Mouse (Mus musculus) liver, embryonic 14.5 days (tissue): ENCODE measurements around the gene Rps29. TPM values are rescaled to one million over a fixed set of nuclear protein-coding genes. Genes with fewer than 3 reads are reported as not detected.

Experiments used
- ATAC-seq: fragments of 200-750 bp; cut with Nextera tagmentation; 2 replicates; pipeline ENCODE4 v1.8.0; 2017; ENCODE audit warnings: moderate number of reproducible peaks, mild to moderate bottlenecking, moderate library complexity; ENCODE audit not compliant: insufficient read depth
- DNase-seq, 3 experiments: peaks; one replicate each; pipeline ENCODE4 v3.0.0-alpha.2; 2012 to 2013; ENCODE audit warnings: low read depth in 3 of 3, low spot score in 3 of 3
- H3K27ac ChIP-seq: fragments of 300-500 bp; sonication (generic); 2 replicates; pipeline ENCODE4 v1.5.1; 2014; ENCODE audit warnings: moderate library complexity, mild to moderate bottlenecking, control low read depth, inconsistent platforms
- H3K27me3 ChIP-seq: fragments of 300-500 bp; sonication (generic); 2 replicates; pipeline ENCODE4 v1.6.1; 2014; ENCODE audit warnings: mild to moderate bottlenecking, low read length, moderate library complexity; ENCODE audit not compliant: control insufficient read depth, insufficient read depth
- H3K36me3 ChIP-seq: fragments of 300-500 bp; sonication (generic); replicated peaks from 2 replicates; pipeline ENCODE4 v1.6.1; 2014; ENCODE audit warnings: low read depth; ENCODE audit not compliant: control insufficient read depth, insufficient read depth
- H3K4me1 ChIP-seq, 2 experiments: fragments of 200-500 bp in 1 of 2; fragments of 300-500 bp in 1 of 2; sonication (generic) in 1 of 2; replicated peaks; 2 replicates each; pipeline ENCODE4 v1.6.1; 2012 to 2014; ENCODE audit warnings: antibody characterized with exemption in 1 of 2, inconsistent platforms in 1 of 2, low read length in 1 of 2; ENCODE audit not compliant: control insufficient read depth in 2 of 2, insufficient read depth in 2 of 2
- H3K4me2 ChIP-seq: fragments of 300-500 bp; sonication (generic); 2 replicates; pipeline ENCODE4 v1.6.1; 2014; ENCODE audit warnings: low read depth, mild to moderate bottlenecking, control low read depth, moderate library complexity
- H3K4me3 ChIP-seq, 2 experiments: fragments of 200-500 bp in 1 of 2; fragments of 300-500 bp in 1 of 2; sonication (generic) in 1 of 2; 2 replicates each; pipeline ENCODE4 v1.5.1; 2012 to 2014; ENCODE audit warnings: low read depth in 2 of 2, low read length in 2 of 2, mild to moderate bottlenecking in 2 of 2, control low read depth in 1 of 2, inconsistent platforms in 1 of 2, moderate library complexity in 1 of 2; ENCODE audit not compliant: insufficient read depth in 1 of 2
- H3K9ac ChIP-seq: fragments of 300-500 bp; sonication (generic); replicated peaks from 2 replicates; pipeline ENCODE4 v1.6.1; 2014; ENCODE audit warnings: mild to moderate bottlenecking, control low read depth, moderate library complexity
- H3K9me3 ChIP-seq: fragments of 300-500 bp; sonication (generic); 2 replicates; pipeline ENCODE4 v1.6.1; 2016; ENCODE audit warnings: low read length, mixed read lengths; ENCODE audit not compliant: control insufficient read depth
- CTCF ChIP-seq: IDR thresholded peaks from 2 replicates; pipeline ENCODE4 v1.5.1; 2016; ENCODE audit warnings: antibody characterized with exemption, low read depth, control low read depth
- EP300 ChIP-seq: IDR thresholded peaks from 2 replicates; pipeline ENCODE4 v1.6.1; 2016; ENCODE audit warnings: antibody characterized with exemption, low read depth
- WGBS: fragments of 180-500 bp; shearing (Covaris S2); extraction: QIAGEN DNeasy Blood & Tissue Kit; methylation state at CpG from one replicate; pipeline ENCODE4 v1.1.7; 2014; ENCODE audit not compliant: insufficient replicate concordance; 5-methylcytosine and 5-hydroxymethylcytosine counted together
- polyA plus RNA-seq, 2 experiments: library from polyadenylated mRNA; depleted of rRNA in 1 of 2; stranded (reverse) in 1 of 2; unstranded in 1 of 2; fragments of >200 nt; fragmentation: Nextera tagmentation in 1 of 2; extraction: Ambion mirVana in 1 of 2; gene quantifications; 2 replicates each; pipeline versions ENCODE4 v1.2.1 to v1.2.3; 2012 to 2014

Rps29 gene
- polyA plus RNA-seq, 2 experiments: 1,541 to 1,778 TPM

- ATAC-seq: no peak
- H3K9me3 ChIP-seq: no peaks in the 10 kb centered on the region
- H3K27me3 ChIP-seq: no peaks in the 10 kb centered on the region
- H3K36me3 ChIP-seq: no peaks in the 10 kb centered on the region
- 47% methylated on average over 12 of the region's 12 CpGs for WGBS
- DNase-seq: no peak
- H3K27ac ChIP-seq: no peak overlapping the region
- TF ChIP-seq EP300 (no peak), CTCF (no peak)
- H3K4me3 ChIP-seq: peak overlapping the region in 1 of 2 experiments; percentile 22; a peak in 1 of 4 replicates
- H3K4me2 ChIP-seq: peak overlapping the region; percentile 39
- H3K4me1 ChIP-seq: peaks cover 0 to 4% of the 10 kb centered on the region in 2 experiments; a peak in 2 of 4 replicates
- H3K9ac ChIP-seq: no peak overlapping the region
These were observed 28.5 kb downstream of the Rps29 start for GRCm38 (mm10) chr12:69130486-69130885.

- WGBS: 42% methylated on average over 18 of the region's 18 CpGs
- Histone ChIP-seq H3K9me3 (no peaks in the 10 kb centered on the region), H3K4me3 (peak overlapping the region in 1 of 2 experiments; percentile 22; a peak in 1 of 4 replicates), H3K9ac (no peak overlapping the region), H3K36me3 (no peaks in the 10 kb centered on the region), H3K27me3 (no peaks in the 10 kb centered on the region), H3K27ac (no peak overlapping the region), H3K4me1 (peaks cover 0 to 4% of the 10 kb centered on the region in 2 experiments; a peak in 2 of 4 replicates), H3K4me2 (peak overlapping the region; percentile 39)
- TF ChIP-seq EP300: no peak
- no peak for TF ChIP-seq CTCF
- no peak for ATAC-seq
- DNase-seq: no peak
These were observed 29.2 kb downstream of the Rps29 start for GRCm38 (mm10) chr12:69129634-69130310.

GRCm38 (mm10) chr12:69127626-69128025 lies 31.4 kb downstream of the Rps29 start:
- H3K4me3 ChIP-seq: no peak overlapping the region
- no peak for DNase-seq
- ATAC-seq: no peak
- H3K4me1 ChIP-seq: peaks cover 0 to 4% of the 10 kb centered on the region in 2 experiments; a peak in 2 of 4 replicates
- no peaks in the 10 kb centered on the region for H3K27me3 ChIP-seq
- no peak overlapping the region for H3K27ac ChIP-seq
- H3K36me3 ChIP-seq: no peaks in the 10 kb centered on the region
- no peak overlapping the region for H3K9ac ChIP-seq
- TF ChIP-seq EP300: no peak
- no peak for TF ChIP-seq CTCF
- 80% methylated on average over 3 of the region's 3 CpGs for WGBS
- no peak overlapping the region for H3K4me2 ChIP-seq
- no peaks in the 10 kb centered on the region for H3K9me3 ChIP-seq

GRCm38 (mm10) chr12:69127170-69127569 lies 31.8 kb downstream of the Rps29 start:
- TF ChIP-seq EP300 (no peak), CTCF (peak; percentile 86)
- Histone ChIP-seq H3K27ac (no peak overlapping the region), H3K9ac (no peak overlapping the region), H3K36me3 (no peaks in the 10 kb centered on the region), H3K27me3 (no peaks in the 10 kb centered on the region), H3K9me3 (no peaks in the 10 kb centered on the region), H3K4me1 (peaks cover 0 to 4% of the 10 kb centered on the region in 2 experiments; a peak in 2 of 4 replicates), H3K4me3 (no peak overlapping the region), H3K4me2 (no peak overlapping the region)
- DNase-seq: peak; percentile 19 to 20 (median 19)
- no peak for ATAC-seq
- 61% methylated on average over 5 of the region's 5 CpGs for whole genome bisulfite sequencing

- no peak for DNase-seq
- H3K4me3 ChIP-seq: no peak overlapping the region
- no peaks in the 10 kb centered on the region for H3K9me3 ChIP-seq
- no peak overlapping the region for H3K4me2 ChIP-seq
- no peak overlapping the region for H3K27ac ChIP-seq
- H3K36me3 ChIP-seq: no peaks in the 10 kb centered on the region
- no peak for ATAC-seq
- no peak overlapping the region for H3K9ac ChIP-seq
- H3K4me1 ChIP-seq: peaks cover 0 to 2% of the 10 kb centered on the region in 2 experiments; a peak in 2 of 4 replicates
- TF ChIP-seq EP300 (no peak), CTCF (no peak)
- H3K27me3 ChIP-seq: no peaks in the 10 kb centered on the region
- 45% methylated on average over 5 of the region's 5 CpGs for WGBS
These were observed 33.9 kb downstream of the Rps29 start for GRCm38 (mm10) chr12:69125066-69125465.
